Mouse (Mus musculus): ENCODE measurements around the gene Xkr8. TPM values are rescaled to one million over a fixed set of nuclear protein-coding genes. Genes with fewer than 3 reads are reported as not detected.

Xkr8 gene
- polyA plus RNA-seq, 1 experiment from 2014 or later = 3.4 TPM

DNA sequence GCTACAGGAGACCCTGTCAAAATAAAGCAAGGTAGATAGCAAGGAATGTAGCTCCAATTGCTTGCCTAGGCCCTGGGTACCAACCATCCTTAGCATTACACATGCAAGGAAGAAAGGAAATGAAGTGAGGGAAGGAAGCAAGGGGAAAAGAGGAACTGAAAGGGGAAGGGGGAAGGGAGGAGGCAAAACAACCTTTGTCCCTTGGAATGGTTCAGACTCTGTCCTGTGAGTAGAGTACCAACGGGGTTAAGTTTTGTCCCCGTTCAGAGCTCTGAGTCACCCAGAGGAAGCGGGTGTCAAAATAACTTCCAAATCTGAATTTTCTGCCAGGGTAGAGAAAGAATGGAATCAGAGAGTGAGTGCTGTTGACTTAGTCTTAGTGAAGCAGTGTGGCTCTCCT, 27.9 kb upstream of the Xkr8 start:
- Histone ChIP-seq H3K9me3 (ENCODE audit: control insufficient read depth, low read length) (no peaks in the 10 kb centered on the region), H3K4me2 (ENCODE audit: low read depth, low read length) (no peak overlapping the region), H3K9ac (ENCODE audit: low read depth, low read length) (no peak overlapping the region), H3K27me3 (replicated peaks; ENCODE audit: control insufficient read depth, insufficient read depth, low read length) (no peaks in the 10 kb centered on the region), H3K4me3 (ENCODE audit: low read length) (no peak overlapping the region), H3K27ac (ENCODE audit: low read length) (peak overlapping the region; percentile 23; the same call in 1 of the 2 replicates), H3K4me1 (ENCODE audit: control insufficient read depth, insufficient read depth, low read length) (peaks cover 8% of the 10 kb centered on the region), H3K36me3 (ENCODE audit: control insufficient read depth, insufficient read depth, low read length) (no peaks in the 10 kb centered on the region)
- peak; percentile 36; the same call in 1 of the 2 replicates for ATAC-seq
- WGBS = 48% methylated on average over 3 of the region's 3 CpGs

DNA sequence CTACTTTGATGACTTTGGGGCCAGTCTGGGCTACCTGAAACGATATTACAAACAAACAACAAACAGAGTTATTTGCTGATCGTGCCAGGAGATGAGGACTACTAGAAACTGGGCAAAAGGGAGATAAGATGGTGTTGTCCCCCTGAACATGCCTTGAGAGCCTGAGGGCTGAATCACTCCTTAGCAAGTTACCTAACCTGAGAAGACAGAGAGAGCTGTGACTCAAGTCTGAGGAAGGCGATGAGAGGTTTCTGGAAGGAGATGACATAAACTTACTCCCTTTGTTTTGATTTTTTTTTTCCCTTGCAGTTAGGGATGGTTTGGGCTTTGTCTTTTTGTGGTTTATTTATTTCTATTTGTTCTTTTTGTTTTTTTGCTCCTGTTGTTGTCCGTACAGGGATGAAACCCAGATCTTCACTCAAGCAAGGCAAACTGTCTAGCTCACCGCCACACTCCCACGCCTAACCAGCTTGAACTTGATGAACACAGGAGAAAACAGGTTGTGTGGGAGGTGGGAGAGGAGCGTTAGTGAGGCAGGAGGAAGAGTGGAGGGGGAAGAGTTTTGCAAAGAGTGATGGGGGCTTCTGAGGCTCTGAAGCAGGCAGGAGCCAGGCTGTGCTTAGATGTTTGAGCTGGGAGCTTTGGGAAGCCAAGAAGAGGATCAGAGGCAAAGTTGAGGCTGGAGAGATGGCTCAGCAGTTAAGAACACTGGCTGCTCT, 25.4 kb upstream of the Xkr8 start:
- no peaks in the 10 kb centered on the region for H3K9me3 ChIP-seq (ENCODE audit: control insufficient read depth, low read length)
- H3K36me3 ChIP-seq (ENCODE audit: control insufficient read depth, insufficient read depth, low read length) = no peaks in the 10 kb centered on the region
- H3K27me3 ChIP-seq (replicated peaks; ENCODE audit: control insufficient read depth, insufficient read depth, low read length) = no peaks in the 10 kb centered on the region
- H3K4me1 ChIP-seq (ENCODE audit: control insufficient read depth, insufficient read depth, low read length) = peaks cover 8% of the 10 kb centered on the region
- no peak overlapping the region for H3K27ac ChIP-seq (ENCODE audit: low read length)
- no peak for ATAC-seq
- H3K9ac ChIP-seq (ENCODE audit: low read depth, low read length) = no peak overlapping the region
- 81% methylated on average over 7 of the region's 7 CpGs for WGBS
- no peak overlapping the region for H3K4me3 ChIP-seq (ENCODE audit: low read length)
- no peak overlapping the region for H3K4me2 ChIP-seq (ENCODE audit: low read depth, low read length)

DNA sequence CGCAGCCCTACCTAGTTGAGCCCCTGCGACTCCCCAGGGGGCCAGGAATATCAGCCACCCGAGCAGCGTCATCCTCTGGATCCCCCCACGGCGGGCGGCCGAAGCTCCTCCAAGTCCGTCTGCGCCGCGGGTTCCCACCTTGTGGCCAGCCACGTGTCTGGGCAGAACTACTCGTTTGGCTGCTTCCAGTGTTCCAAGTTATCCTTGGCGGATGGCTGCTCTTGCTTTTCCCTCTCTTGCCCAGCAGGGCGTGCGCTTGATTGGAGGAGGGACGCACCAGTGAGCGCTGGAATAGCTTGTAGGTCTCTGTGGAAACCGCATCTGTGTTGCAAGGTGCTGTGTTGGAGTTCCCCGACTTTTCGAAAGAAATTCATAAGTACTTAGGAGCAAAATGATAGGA, 24.6 kb upstream of the Xkr8 start, which contains the start of gene Smpdl3b:
TSS of gene Smpdl3b (minus strand) at position 279 of the 400 bp plus-strand sequence.
- H3K4me3 ChIP-seq (ENCODE audit: low read length) = peak within 1 kb of the TSS; percentile 57
- no peaks in the 10 kb centered on the region for H3K27me3 ChIP-seq (replicated peaks; ENCODE audit: control insufficient read depth, insufficient read depth, low read length)
- H3K36me3 ChIP-seq (ENCODE audit: control insufficient read depth, insufficient read depth, low read length) = no peaks in the 10 kb centered on the region
- peak within 1 kb of the TSS; percentile 96 for H3K4me2 ChIP-seq (ENCODE audit: low read depth, low read length)
- H3K9me3 ChIP-seq (ENCODE audit: control insufficient read depth, low read length) = no peaks in the 10 kb centered on the region
- peak within 1 kb of the TSS; percentile 66 for H3K9ac ChIP-seq (ENCODE audit: low read depth, low read length)
- under 1% methylated on average over 22 of the region's 22 CpGs for WGBS
- H3K4me1 ChIP-seq (ENCODE audit: control insufficient read depth, insufficient read depth, low read length) = peaks cover 8% of the 10 kb centered on the region
- H3K27ac ChIP-seq (ENCODE audit: low read length) = no peak within 1 kb of the TSS; the same call in 1 of the 2 replicates
- ATAC-seq = peak; percentile 86

DNA sequence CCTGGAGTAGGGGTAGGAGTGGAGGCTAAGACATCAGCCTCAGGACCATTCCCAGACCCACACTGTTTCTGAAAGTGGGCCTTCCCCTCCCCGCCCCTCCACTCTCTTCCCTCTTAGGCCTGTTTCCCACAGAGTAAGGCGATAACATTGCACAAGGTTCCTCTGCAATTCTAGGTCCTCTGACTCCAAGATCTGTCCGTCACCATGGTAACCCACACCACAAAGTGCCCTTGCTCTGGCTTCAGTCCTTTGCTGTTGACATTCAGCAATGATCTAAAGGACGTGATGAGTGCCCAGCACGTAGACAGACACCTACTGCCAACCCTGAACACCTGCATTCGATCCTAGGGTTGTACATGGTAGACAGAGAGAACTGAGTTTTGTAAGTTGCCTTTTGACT, 20.6 kb upstream of the Xkr8 start:
- WGBS = 79% methylated on average over 6 of the region's 6 CpGs
- Histone ChIP-seq H3K27me3 (replicated peaks; ENCODE audit: control insufficient read depth, insufficient read depth, low read length) (no peaks in the 10 kb centered on the region), H3K27ac (ENCODE audit: low read length) (no peak overlapping the region), H3K9ac (ENCODE audit: low read depth, low read length) (no peak overlapping the region), H3K4me2 (ENCODE audit: low read depth, low read length) (no peak overlapping the region), H3K4me1 (ENCODE audit: control insufficient read depth, insufficient read depth, low read length) (peaks cover 8% of the 10 kb centered on the region), H3K9me3 (ENCODE audit: control insufficient read depth, low read length) (no peaks in the 10 kb centered on the region), H3K4me3 (ENCODE audit: low read length) (no peak overlapping the region), H3K36me3 (ENCODE audit: control insufficient read depth, insufficient read depth, low read length) (no peaks in the 10 kb centered on the region)
- no peak for ATAC-seq

DNA sequence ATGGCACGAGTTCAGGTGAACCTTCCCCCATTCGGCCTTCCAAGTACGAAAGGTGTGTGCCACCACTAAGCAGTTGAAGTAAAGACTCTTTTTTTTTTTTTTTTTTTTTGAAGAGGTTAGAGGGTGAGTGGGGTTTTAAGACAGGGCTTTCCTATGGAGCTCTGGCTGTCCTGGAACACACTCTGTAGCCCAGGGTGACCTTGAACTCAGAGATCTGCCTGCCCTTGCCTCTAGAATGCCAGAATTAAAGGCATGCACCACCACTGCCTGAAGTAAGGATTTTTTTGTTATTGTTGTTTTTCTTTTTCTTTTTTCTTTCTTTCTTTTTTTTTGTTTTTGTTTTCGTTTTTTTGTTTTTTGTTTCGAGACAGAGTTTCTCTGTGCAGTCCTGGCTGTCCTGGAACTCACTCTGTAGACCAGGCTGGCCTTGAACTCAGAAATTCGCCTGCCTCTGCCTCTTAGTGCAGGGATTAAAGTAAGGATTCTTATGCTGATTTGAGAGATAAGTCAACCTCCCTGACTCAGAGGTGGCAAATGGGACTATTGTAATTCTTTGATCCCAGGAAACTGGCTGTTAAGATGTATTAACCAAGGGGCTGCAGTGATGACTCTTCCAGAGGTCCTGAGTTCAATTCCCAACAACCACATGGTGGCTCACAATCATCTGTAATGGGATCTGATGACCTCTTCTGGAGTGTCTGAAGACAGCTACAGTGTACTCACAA, 17.1 kb upstream of the Xkr8 start:
- Histone ChIP-seq H3K4me1 (ENCODE audit: control insufficient read depth, insufficient read depth, low read length) (peaks cover 4% of the 10 kb centered on the region; the same call in 1 of the 2 replicates), H3K4me2 (ENCODE audit: low read depth, low read length) (no peak overlapping the region), H3K9me3 (ENCODE audit: control insufficient read depth, low read length) (no peaks in the 10 kb centered on the region), H3K9ac (ENCODE audit: low read depth, low read length) (no peak overlapping the region), H3K4me3 (ENCODE audit: low read length) (no peak overlapping the region), H3K27ac (ENCODE audit: low read length) (no peak overlapping the region), H3K36me3 (ENCODE audit: control insufficient read depth, insufficient read depth, low read length) (no peaks in the 10 kb centered on the region), H3K27me3 (replicated peaks; ENCODE audit: control insufficient read depth, insufficient read depth, low read length) (no peaks in the 10 kb centered on the region)
- WGBS = 83% methylated on average over 6 of the region's 6 CpGs
- no peak for ATAC-seq

DNA sequence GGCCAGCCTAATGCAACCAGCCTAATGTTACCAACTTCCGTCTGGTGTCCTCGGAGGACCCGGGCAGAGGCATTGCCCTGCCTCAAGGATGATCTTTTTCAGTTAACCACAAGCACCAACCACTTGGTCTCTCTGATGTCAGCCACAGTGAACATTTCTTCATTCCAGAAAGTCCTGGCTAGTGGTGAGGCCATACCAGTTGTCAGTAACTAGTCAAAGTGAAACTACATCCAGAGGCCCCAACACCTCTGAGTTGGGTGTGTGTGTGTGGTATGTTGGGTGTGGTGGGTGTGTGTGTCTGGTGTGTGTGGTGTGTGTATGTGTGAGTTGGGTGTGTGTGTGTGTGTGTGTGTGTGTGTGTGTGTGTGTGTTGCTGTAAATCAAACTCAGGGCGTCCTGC, 16.4 kb upstream of the Xkr8 start:
- Histone ChIP-seq H3K36me3 (ENCODE audit: control insufficient read depth, insufficient read depth, low read length) (no peaks in the 10 kb centered on the region), H3K27me3 (replicated peaks; ENCODE audit: control insufficient read depth, insufficient read depth, low read length) (no peaks in the 10 kb centered on the region), H3K4me2 (ENCODE audit: low read depth, low read length) (no peak overlapping the region), H3K9ac (ENCODE audit: low read depth, low read length) (no peak overlapping the region), H3K4me3 (ENCODE audit: low read length) (no peak overlapping the region), H3K4me1 (ENCODE audit: control insufficient read depth, insufficient read depth, low read length) (peaks cover 4% of the 10 kb centered on the region; the same call in 1 of the 2 replicates), H3K27ac (ENCODE audit: low read length) (peak overlapping the region; percentile 41; the same call in 1 of the 2 replicates), H3K9me3 (ENCODE audit: control insufficient read depth, low read length) (no peaks in the 10 kb centered on the region)
- WGBS = 88% methylated on average over 4 of the region's 4 CpGs
- ATAC-seq = no peak

DNA sequence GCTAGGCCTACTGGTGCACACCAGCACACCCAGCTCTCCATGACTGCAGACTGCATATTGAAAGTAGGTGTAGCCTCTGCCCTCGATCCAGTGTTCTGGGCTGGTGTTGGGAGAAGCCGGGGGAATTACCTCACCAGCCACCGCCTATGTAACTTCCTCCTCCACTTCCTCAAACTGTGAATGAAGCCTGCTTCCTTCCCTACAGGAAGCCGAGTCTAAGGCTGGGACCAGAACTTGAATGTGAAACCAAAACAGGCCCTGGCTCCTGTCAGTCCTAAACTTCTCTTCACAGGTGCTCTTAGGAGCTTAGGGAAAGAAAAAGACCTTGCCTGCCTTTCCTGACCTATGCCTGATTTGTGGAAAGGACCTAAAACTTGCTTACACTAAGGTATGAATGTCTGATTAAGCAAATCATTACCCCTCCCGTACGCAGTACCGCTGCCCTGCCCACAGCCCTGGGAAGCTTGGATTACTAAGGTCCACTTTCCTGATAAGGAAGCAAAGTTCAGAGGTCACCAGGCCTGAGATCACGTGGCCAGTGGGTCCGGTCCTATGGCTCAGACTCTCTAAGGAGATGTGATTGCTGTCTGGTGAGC, 15.4 kb upstream of the Xkr8 start:
- 43% methylated on average over 9 of the region's 9 CpGs for WGBS
- ATAC-seq = peak; percentile 82
- Histone ChIP-seq H3K9me3 (ENCODE audit: control insufficient read depth, low read length) (no peaks in the 10 kb centered on the region), H3K4me3 (ENCODE audit: low read length) (peak overlapping the region; percentile 22), H3K27me3 (replicated peaks; ENCODE audit: control insufficient read depth, insufficient read depth, low read length) (no peaks in the 10 kb centered on the region), H3K27ac (ENCODE audit: low read length) (peak overlapping the region; percentile 69), H3K36me3 (ENCODE audit: control insufficient read depth, insufficient read depth, low read length) (no peaks in the 10 kb centered on the region), H3K9ac (ENCODE audit: low read depth, low read length) (peak overlapping the region; percentile 56), H3K4me2 (ENCODE audit: low read depth, low read length) (peak overlapping the region; percentile 43), H3K4me1 (ENCODE audit: control insufficient read depth, insufficient read depth, low read length) (peaks cover 4% of the 10 kb centered on the region; the same call in 1 of the 2 replicates)

DNA sequence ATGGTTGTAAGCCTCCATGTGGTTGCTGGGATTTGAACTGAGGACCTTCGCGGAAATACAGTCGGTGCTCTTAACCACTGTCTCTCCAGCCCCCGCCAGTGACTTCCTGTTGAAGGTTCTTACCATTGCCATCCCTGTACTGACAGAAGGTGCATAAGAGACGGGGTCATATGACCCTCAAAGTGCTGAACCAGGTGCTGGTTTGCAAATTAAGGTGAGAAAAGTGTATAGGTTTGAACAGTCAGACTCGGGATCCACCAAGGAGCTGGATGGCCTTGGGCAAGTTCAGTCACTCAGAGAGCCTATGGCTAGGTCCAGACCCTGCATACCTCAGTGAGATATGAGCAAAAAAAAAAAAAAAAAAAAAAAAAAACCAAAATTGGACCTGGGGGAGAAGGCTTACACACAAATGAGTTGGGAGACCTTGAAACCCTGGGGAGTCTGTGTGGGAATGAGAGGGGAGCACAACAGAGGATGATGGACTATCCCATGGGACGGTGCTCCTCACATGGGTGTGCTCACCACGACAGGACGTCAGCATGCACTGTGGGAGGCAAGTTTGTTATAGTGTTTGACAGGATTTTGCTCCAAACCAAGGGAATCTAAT, 14.7 kb upstream of the Xkr8 start:
- H3K27me3 ChIP-seq (replicated peaks; ENCODE audit: control insufficient read depth, insufficient read depth, low read length) = no peaks in the 10 kb centered on the region
- no peak overlapping the region for H3K4me3 ChIP-seq (ENCODE audit: low read length)
- peaks cover 4% of the 10 kb centered on the region; the same call in 1 of the 2 replicates for H3K4me1 ChIP-seq (ENCODE audit: control insufficient read depth, insufficient read depth, low read length)
- H3K9me3 ChIP-seq (ENCODE audit: control insufficient read depth, low read length) = no peaks in the 10 kb centered on the region
- H3K36me3 ChIP-seq (ENCODE audit: control insufficient read depth, insufficient read depth, low read length) = no peaks in the 10 kb centered on the region
- 0 out of 2 replicates have a peak, but pooled peaks have one; percentile 4 for ATAC-seq
- whole genome bisulfite sequencing = 87% methylated on average over 9 of the region's 9 CpGs
- H3K4me2 ChIP-seq (ENCODE audit: low read depth, low read length) = peak overlapping the region; percentile 43; the same call in 1 of the 2 replicates
- peak overlapping the region; percentile 9; the same call in 1 of the 2 replicates for H3K9ac ChIP-seq (ENCODE audit: low read depth, low read length)
- H3K27ac ChIP-seq (ENCODE audit: low read length) = peak overlapping the region; percentile 69
